Mouse (Mus musculus) limb, embryonic 13.5 days (tissue): ENCODE measurements around the gene Als2. TPM values are rescaled to one million over a fixed set of nuclear protein-coding genes. Genes with fewer than 3 reads are reported as not detected.
A peak's percentile ranks its signal among the peaks of the same experiment; 100 is the strongest.

Source experiments
- ATAC-seq: fragments of 200-750 bp; cut with Nextera tagmentation; 2 replicates; pipeline ENCODE4 v1.8.0; 2017; ENCODE audit warnings: low read depth, moderate number of reproducible peaks, moderate TSS enrichment; ENCODE audit not compliant: low FRiP score
- H3K27ac ChIP-seq: fragments of 300-500 bp; sonication (generic); 2 replicates; pipeline ENCODE4 v1.5.1; 2015; ENCODE audit warnings: inconsistent platforms, mild to moderate bottlenecking, moderate library complexity
- H3K27me3 ChIP-seq: fragments of 300-500 bp; sonication (generic); 2 replicates; pipeline ENCODE4 v1.6.1; 2015; ENCODE audit warnings: mild to moderate bottlenecking, inconsistent platforms
- H3K36me3 ChIP-seq: fragments of 300-500 bp; sonication (generic); 2 replicates; pipeline ENCODE4 v1.6.1; 2015; ENCODE audit warnings: inconsistent platforms, mild to moderate bottlenecking, moderate library complexity
- H3K4me1 ChIP-seq: fragments of 300-500 bp; sonication (generic); 2 replicates; pipeline ENCODE4 v1.6.1; 2015; ENCODE audit warnings: inconsistent platforms
- H3K4me2 ChIP-seq: fragments of 300-500 bp; sonication (generic); replicated peaks from 2 replicates; pipeline ENCODE4 v1.6.1; 2015; ENCODE audit warnings: inconsistent platforms, mild to moderate bottlenecking, moderate library complexity
- H3K4me3 ChIP-seq: fragments of 300-500 bp; sonication (generic); 2 replicates; pipeline ENCODE4 v1.5.1; 2015; ENCODE audit warnings: moderate library complexity, mild to moderate bottlenecking, inconsistent platforms
- H3K9ac ChIP-seq: fragments of 300-500 bp; sonication (generic); 2 replicates; pipeline ENCODE4 v1.6.1; 2015; ENCODE audit warnings: mild to moderate bottlenecking, inconsistent platforms
- H3K9me3 ChIP-seq: fragments of 300-500 bp; sonication (generic); 2 replicates; pipeline ENCODE4 v1.6.1; 2016; ENCODE audit warnings: inconsistent platforms
- WGBS: fragments of 180-500 bp; shearing (Covaris S2); methylation state at CpG from one replicate; pipeline ENCODE4 v1.1.7; 2015; 5-methylcytosine and 5-hydroxymethylcytosine counted together
- polyA plus RNA-seq: library from polyadenylated mRNA; unstranded; fragments of >200 nt; fragmentation: Nextera tagmentation; extraction: Ambion mirVana; gene quantifications from 2 replicates; pipeline ENCODE4 v1.2.1, GENCODE M21; 2015

Gene Als2
- polyA plus RNA-seq, 1 experiment from 2014 or later: 9.1 TPM

- Histone ChIP-seq H3K9ac (no peak overlapping the region), H3K4me1 (no peaks in the 10 kb centered on the region), H3K27me3 (no peaks in the 10 kb centered on the region), H3K36me3 (no peaks in the 10 kb centered on the region), H3K27ac (no peak overlapping the region), H3K4me2 (no peak overlapping the region), H3K4me3 (no peak overlapping the region), H3K9me3 (no peaks in the 10 kb centered on the region)
- 68% methylated on average over 2 of the region's 2 CpGs for WGBS
- ATAC-seq: no peak
These were observed 6.7 kb upstream of the Als2 start for GRCm38 (mm10) chr1:59243770-59244169.

- peak overlapping the region; percentile 60 for H3K9ac ChIP-seq
- ATAC-seq: peak; percentile 33; the same call in 1 of the 2 replicates
- H3K4me2 ChIP-seq: peak overlapping the region; percentile 67
- peaks cover 8% of the 10 kb centered on the region; the same call in 1 of the 2 replicates for H3K4me1 ChIP-seq
- H3K36me3 ChIP-seq: no peaks in the 10 kb centered on the region
- no peaks in the 10 kb centered on the region for H3K27me3 ChIP-seq
- H3K27ac ChIP-seq: no peak overlapping the region; the same call in 1 of the 2 replicates
- no peaks in the 10 kb centered on the region for H3K9me3 ChIP-seq
- peak overlapping the region; percentile 63 for H3K4me3 ChIP-seq
- under 1% methylated on average over 19 of the region's 19 CpGs for WGBS
These were observed 682 bp upstream of the Als2 start for GRCm38 (mm10) chr1:59237614-59238211.

GRCm38 (mm10) chr1:59229187-59229586 is 7.8 kb downstream of the Als2 start:
- Histone ChIP-seq H3K4me2 (no peak overlapping the region), H3K36me3 (peaks cover 8% of the 10 kb centered on the region), H3K27me3 (no peaks in the 10 kb centered on the region), H3K27ac (no peak overlapping the region), H3K9me3 (no peaks in the 10 kb centered on the region), H3K4me1 (no peaks in the 10 kb centered on the region), H3K4me3 (no peak overlapping the region), H3K9ac (no peak overlapping the region)
- WGBS: 27% methylated on average over 4 of the region's 4 CpGs
- no peak for ATAC-seq

GRCm38 (mm10) chr1:59228552-59228951 is 8.5 kb downstream of the Als2 start:
- H3K4me1 ChIP-seq: no peaks in the 10 kb centered on the region
- ATAC-seq: no peak
- 91% methylated on average over 7 of the region's 7 CpGs for WGBS
- no peak overlapping the region; the same call in 1 of the 2 replicates for H3K9ac ChIP-seq
- no peaks in the 10 kb centered on the region for H3K27me3 ChIP-seq
- no peak overlapping the region for H3K27ac ChIP-seq
- H3K4me2 ChIP-seq: no peak overlapping the region
- H3K36me3 ChIP-seq: peaks cover 8% of the 10 kb centered on the region
- H3K9me3 ChIP-seq: no peaks in the 10 kb centered on the region
- no peak overlapping the region for H3K4me3 ChIP-seq

GRCm38 (mm10) chr1:59222101-59222825 is 14.8 kb downstream of the Als2 start:
- H3K27ac ChIP-seq: no peak overlapping the region
- WGBS: 89% methylated on average over 7 of the region's 7 CpGs

GRCm38 (mm10) chr1:59221591-59221990 is 15.4 kb downstream of the Als2 start:
- peaks cover 6% of the 10 kb centered on the region for H3K36me3 ChIP-seq
- no peak overlapping the region for H3K4me2 ChIP-seq
- 82% methylated on average over 2 of the region's 2 CpGs for WGBS
- H3K4me3 ChIP-seq: no peak overlapping the region
- H3K9me3 ChIP-seq: no peaks in the 10 kb centered on the region
- H3K27me3 ChIP-seq: no peaks in the 10 kb centered on the region
- H3K27ac ChIP-seq: no peak overlapping the region
- H3K4me1 ChIP-seq: no peaks in the 10 kb centered on the region
- H3K9ac ChIP-seq: no peak overlapping the region
- no peak for ATAC-seq

More at GRCm38 (mm10) chr1:59222101-59222825, 14.8 kb downstream of the Als2 start:
- H3K4me2 ChIP-seq: no peak overlapping the region
- ATAC-seq: no peak
- no peaks in the 10 kb centered on the region for H3K9me3 ChIP-seq
- H3K9ac ChIP-seq: no peak overlapping the region
- H3K4me3 ChIP-seq: no peak overlapping the region
- H3K27me3 ChIP-seq: no peaks in the 10 kb centered on the region
- no peaks in the 10 kb centered on the region for H3K4me1 ChIP-seq
- peaks cover 4% of the 10 kb centered on the region for H3K36me3 ChIP-seq

GRCm38 (mm10) chr1:59220371-59220770 is 16.7 kb downstream of the Als2 start:
- peaks cover 13% of the 10 kb centered on the region for H3K36me3 ChIP-seq
- no peak overlapping the region for H3K4me2 ChIP-seq
- no peaks in the 10 kb centered on the region for H3K27me3 ChIP-seq
- no peak overlapping the region for H3K4me3 ChIP-seq
- WGBS: 80% methylated on average over 3 of the region's 3 CpGs
- no peaks in the 10 kb centered on the region for H3K9me3 ChIP-seq
- H3K4me1 ChIP-seq: no peaks in the 10 kb centered on the region
- no peak overlapping the region for H3K9ac ChIP-seq
- H3K27ac ChIP-seq: no peak overlapping the region
- no peak for ATAC-seq

- Histone ChIP-seq H3K4me2 (no peak overlapping the region), H3K36me3 (peaks cover 25% of the 10 kb centered on the region), H3K4me3 (no peak overlapping the region), H3K9me3 (no peaks in the 10 kb centered on the region), H3K27me3 (no peaks in the 10 kb centered on the region), H3K27ac (no peak overlapping the region), H3K9ac (no peak overlapping the region), H3K4me1 (no peaks in the 10 kb centered on the region)
- WGBS: 93% methylated on average over 11 of the region's 11 CpGs
- ATAC-seq: no peak
These were observed 21.6 kb downstream of the Als2 start for GRCm38 (mm10) chr1:59215446-59215845.

- no peaks in the 10 kb centered on the region for H3K4me1 ChIP-seq
- no peaks in the 10 kb centered on the region for H3K9me3 ChIP-seq
- H3K4me3 ChIP-seq: no peak overlapping the region
- H3K36me3 ChIP-seq: peaks cover 38% of the 10 kb centered on the region
- no peak overlapping the region for H3K27ac ChIP-seq
- no peak for ATAC-seq
- no peak overlapping the region for H3K4me2 ChIP-seq
- no CpG with 5 or more reads among the region's 1 CpGs for WGBS
- H3K9ac ChIP-seq: no peak overlapping the region
- no peaks in the 10 kb centered on the region for H3K27me3 ChIP-seq
These were observed 24.1 kb downstream of the Als2 start for GRCm38 (mm10) chr1:59212951-59213350.

- Histone ChIP-seq H3K27me3 (no peaks in the 10 kb centered on the region), H3K36me3 (peaks cover 37% of the 10 kb centered on the region), H3K4me1 (no peaks in the 10 kb centered on the region), H3K9me3 (no peaks in the 10 kb centered on the region), H3K4me2 (no peak overlapping the region), H3K4me3 (no peak overlapping the region), H3K27ac (no peak overlapping the region), H3K9ac (no peak overlapping the region)
- 93% methylated on average over 5 of the region's 5 CpGs for WGBS
- no peak for ATAC-seq
These were observed 24.8 kb downstream of the Als2 start for GRCm38 (mm10) chr1:59212076-59212779.

- WGBS: 81% methylated on average over 4 of the region's 4 CpGs
- Histone ChIP-seq H3K36me3 (peaks cover 39% of the 10 kb centered on the region), H3K9ac (no peak overlapping the region), H3K4me3 (no peak overlapping the region), H3K4me1 (no peaks in the 10 kb centered on the region), H3K27me3 (no peaks in the 10 kb centered on the region), H3K9me3 (no peaks in the 10 kb centered on the region), H3K27ac (no peak overlapping the region), H3K4me2 (no peak overlapping the region)
- no peak for ATAC-seq
These were observed 25.4 kb downstream of the Als2 start for GRCm38 (mm10) chr1:59211651-59212050.

GRCm38 (mm10) chr1:59208331-59208730 is 28.7 kb downstream of the Als2 start:
- H3K4me3 ChIP-seq: no peak overlapping the region
- H3K27ac ChIP-seq: no peak overlapping the region
- no peaks in the 10 kb centered on the region for H3K9me3 ChIP-seq
- peaks cover 37% of the 10 kb centered on the region for H3K36me3 ChIP-seq
- ATAC-seq: no peak
- H3K9ac ChIP-seq: no peak overlapping the region
- no peak overlapping the region for H3K4me2 ChIP-seq
- no peaks in the 10 kb centered on the region for H3K4me1 ChIP-seq
- H3K27me3 ChIP-seq: no peaks in the 10 kb centered on the region
- 96% methylated on average over 1 of the region's 1 CpGs for WGBS
